Mouse (Mus musculus) intestine, embryonic 14.5 days (tissue): ENCODE measurements around the gene Acss1. TPM values are rescaled to one million over a fixed set of nuclear protein-coding genes. Genes with fewer than 3 reads are reported as not detected.

Experiments used
- ATAC-seq: fragments of 200-750 bp; cut with Nextera tagmentation; replicated peaks from 2 replicates; pipeline ENCODE4 v1.8.0; 2017; ENCODE audit warnings: low read depth, moderate number of reproducible peaks, moderate TSS enrichment, moderate library complexity; ENCODE audit not compliant: low FRiP score, low TSS enrichment
- DNase-seq: peaks from one replicate; pipeline ENCODE4 v3.0.0-alpha.2; 2018; ENCODE audit warnings: low spot score
- H3K27ac ChIP-seq: fragments of 300-500 bp; sonication (generic); 2 replicates; pipeline ENCODE4 v1.5.1; 2014; ENCODE audit warnings: low read depth, mild to moderate bottlenecking, control low read depth
- H3K27me3 ChIP-seq: fragments of 300-500 bp; sonication (generic); replicated peaks from 2 replicates; pipeline ENCODE4 v1.6.1; 2014; ENCODE audit warnings: low read length, control low read depth; ENCODE audit not compliant: control insufficient read depth, insufficient read depth
- H3K36me3 ChIP-seq: fragments of 300-500 bp; sonication (generic); 2 replicates; pipeline ENCODE4 v1.6.1; 2014; ENCODE audit warnings: low read length, control low read depth; ENCODE audit not compliant: control insufficient read depth, insufficient read depth
- H3K4me1 ChIP-seq: fragments of 300-500 bp; sonication (generic); replicated peaks from 2 replicates; pipeline ENCODE4 v1.6.1; 2014; ENCODE audit warnings: low read length, control low read depth, mixed read lengths; ENCODE audit not compliant: control insufficient read depth, insufficient read depth
- H3K4me2 ChIP-seq: fragments of 300-500 bp; sonication (generic); 2 replicates; pipeline ENCODE4 v1.6.1; 2014; ENCODE audit warnings: low read length
- H3K4me3 ChIP-seq: fragments of 300-500 bp; sonication (generic); 2 replicates; pipeline ENCODE4 v1.5.1; 2014; ENCODE audit warnings: low read depth, low read length, control low read depth, mixed read lengths
- H3K9ac ChIP-seq: fragments of 300-500 bp; sonication (generic); 2 replicates; pipeline ENCODE4 v1.6.1; 2014; ENCODE audit warnings: mild to moderate bottlenecking, low read length
- H3K9me3 ChIP-seq: fragments of 300-500 bp; sonication (generic); 2 replicates; pipeline ENCODE4 v1.6.1; 2016; ENCODE audit warnings: low read length, control low read depth; ENCODE audit not compliant: control insufficient read depth
- WGBS: fragments of 180-500 bp; shearing (Covaris S2); extraction: QIAGEN DNeasy Blood & Tissue Kit; methylation state at CpG from one replicate; pipeline ENCODE4 v1.1.7; 2014; 5-methylcytosine and 5-hydroxymethylcytosine counted together
- polyA plus RNA-seq: library from polyadenylated mRNA; unstranded; fragments of >200 nt; fragmentation: Nextera tagmentation; extraction: Ambion mirVana; gene quantifications from 2 replicates; pipeline ENCODE4 v1.2.1, GENCODE M21; 2014

Acss1 gene
- polyA plus RNA-seq, 1 experiment from 2014 or later = 18.2 TPM

DNA sequence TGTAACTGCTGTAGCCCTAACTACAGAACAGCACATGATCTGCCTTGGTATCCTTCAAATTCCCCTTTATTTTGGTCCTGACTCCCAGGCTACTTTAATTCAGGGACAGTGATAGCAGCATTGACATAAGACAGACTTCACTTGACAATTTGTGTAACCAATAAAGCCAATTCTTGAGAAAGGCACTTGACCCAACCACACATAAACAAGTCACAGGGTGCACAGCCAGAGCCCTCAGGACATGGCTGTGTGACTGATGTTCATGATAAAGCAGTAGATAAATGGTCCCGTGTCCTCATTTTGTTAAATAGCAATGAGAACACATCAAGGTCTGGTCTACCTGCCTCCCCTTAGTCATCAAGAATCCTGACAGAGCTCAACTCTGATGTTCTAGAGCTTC is 88.7 kb downstream of the Acss1 start:
- peaks cover 13% of the 10 kb centered on the region for H3K36me3 ChIP-seq
- no peak overlapping the region for H3K27ac ChIP-seq
- H3K4me3 ChIP-seq = no peak overlapping the region
- 41% methylated on average over 1 of the region's 1 CpGs for WGBS
- H3K4me1 ChIP-seq = no peaks in the 10 kb centered on the region
- DNase-seq (no peak), ATAC-seq (no peak)
- no peak overlapping the region for H3K9ac ChIP-seq
- no peaks in the 10 kb centered on the region for H3K27me3 ChIP-seq
- no peak overlapping the region for H3K4me2 ChIP-seq
- no peaks in the 10 kb centered on the region for H3K9me3 ChIP-seq

GRCm38 (mm10) chr2:150578603-150579002 is 89.7 kb downstream of the Acss1 start:
- no peak overlapping the region for H3K27ac ChIP-seq
- 80% methylated on average over 5 of the region's 5 CpGs for WGBS
- no peak overlapping the region for H3K9ac ChIP-seq
- H3K4me1 ChIP-seq = no peaks in the 10 kb centered on the region
- H3K4me3 ChIP-seq = no peak overlapping the region
- peaks cover 3% of the 10 kb centered on the region for H3K36me3 ChIP-seq
- ATAC-seq (no peak), DNase-seq (no peak)
- no peaks in the 10 kb centered on the region for H3K27me3 ChIP-seq
- no peak overlapping the region for H3K4me2 ChIP-seq
- H3K9me3 ChIP-seq = no peaks in the 10 kb centered on the region

GRCm38 (mm10) chr2:150576256-150576655 is 92.0 kb downstream of the Acss1 start:
- no peak for DNase-seq
- no peak overlapping the region for H3K4me3 ChIP-seq

GRCm38 (mm10) chr2:150572463-150572862 is 95.8 kb downstream of the Acss1 start:
- H3K4me3 ChIP-seq = no peak overlapping the region
- no peak overlapping the region for H3K4me2 ChIP-seq
- no peak for ATAC-seq
- no peaks in the 10 kb centered on the region for H3K9me3 ChIP-seq
- WGBS = 89% methylated on average over 3 of the region's 3 CpGs
- H3K36me3 ChIP-seq = no peaks in the 10 kb centered on the region
- DNase-seq = no peak
- no peak overlapping the region for H3K27ac ChIP-seq
- H3K4me1 ChIP-seq = no peaks in the 10 kb centered on the region
- no peaks in the 10 kb centered on the region for H3K27me3 ChIP-seq
- no peak overlapping the region for H3K9ac ChIP-seq

More at GRCm38 (mm10) chr2:150576256-150576655, 92.0 kb downstream of the Acss1 start:
- 83% methylated on average over 1 of the region's 1 CpGs for WGBS
- H3K9ac ChIP-seq = no peak overlapping the region
- no peaks in the 10 kb centered on the region for H3K4me1 ChIP-seq
- H3K4me2 ChIP-seq = no peak overlapping the region
- H3K27me3 ChIP-seq = no peaks in the 10 kb centered on the region
- no peaks in the 10 kb centered on the region for H3K9me3 ChIP-seq
- no peaks in the 10 kb centered on the region for H3K36me3 ChIP-seq
- H3K27ac ChIP-seq = no peak overlapping the region
- no peak for ATAC-seq

DNA sequence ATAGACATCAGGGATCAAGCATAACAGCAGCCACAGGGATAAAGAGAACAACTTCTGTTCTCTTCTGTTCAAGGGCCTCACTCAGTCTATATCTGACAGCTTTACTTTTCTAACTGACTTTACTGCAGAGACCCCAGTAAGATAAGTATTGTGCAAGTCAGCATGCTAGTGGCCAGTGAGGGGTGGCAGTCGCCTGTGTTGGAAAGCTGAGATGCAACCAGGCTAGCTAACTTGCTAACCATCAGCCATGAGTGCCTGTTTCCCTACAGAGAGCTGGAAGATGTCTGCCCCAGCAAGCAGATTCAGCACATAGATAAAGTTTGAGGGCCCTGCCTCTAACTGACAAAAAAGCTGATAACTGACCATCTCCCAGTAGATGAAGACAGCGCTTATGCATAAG is 97.5 kb downstream of the Acss1 start:
- H3K4me3 ChIP-seq = no peak overlapping the region
- no peak for ATAC-seq
- no peak overlapping the region for H3K27ac ChIP-seq
- DNase-seq = no peak
- no peaks in the 10 kb centered on the region for H3K27me3 ChIP-seq
- WGBS = 88% methylated on average over 2 of the region's 2 CpGs
- no peaks in the 10 kb centered on the region for H3K36me3 ChIP-seq
- H3K9me3 ChIP-seq = no peaks in the 10 kb centered on the region
- H3K4me2 ChIP-seq = no peak overlapping the region
- H3K9ac ChIP-seq = no peak overlapping the region
- H3K4me1 ChIP-seq = no peaks in the 10 kb centered on the region

GRCm38 (mm10) chr2:150569847-150570590 is 98.3 kb downstream of the Acss1 start, which contains the start of gene Cst7:
Cst7 (plus strand) TSS chr2:150570415.
- Histone ChIP-seq H3K4me1 (no peaks in the 10 kb centered on the region), H3K27me3 (no peaks in the 10 kb centered on the region), H3K9ac (no peak within 1 kb of the TSS), H3K9me3 (no peaks in the 10 kb centered on the region), H3K36me3 (no peaks in the 10 kb centered on the region), H3K4me2 (no peak within 1 kb of the TSS), H3K27ac (no peak within 1 kb of the TSS), H3K4me3 (no peak within 1 kb of the TSS)
- ATAC-seq = no peak
- 71% methylated on average over 11 of the region's 11 CpGs for WGBS
- DNase-seq = no peak

Other genes starting within 250 kb of the Acss1 start
- 7.1 and 7.7 TPM in 2 replicates for gene Zfp442, start 217.0 kb downstream of the Acss1 start, polyA plus RNA-seq
- gene Zfp345, start 183.4 kb downstream of the Acss1 start, polyA plus RNA-seq = 0.07 and 0.16 TPM in 2 replicates
- 0.55 TPM in 2 replicates for gene Cst7, start 98.1 kb downstream of the Acss1 start, polyA plus RNA-seq
- 36.2 and 40.8 TPM in 2 replicates for gene Apmap, start 59.9 kb downstream of the Acss1 start, polyA plus RNA-seq
- gene Vsx1, start 20.9 kb upstream of the Acss1 start, polyA plus RNA-seq = not detected in 2 replicates
- 28.0 and 30.5 TPM in 2 replicates for gene Entpd6, start 80.5 kb upstream of the Acss1 start, polyA plus RNA-seq
- gene Pygb, start 118.2 kb upstream of the Acss1 start, polyA plus RNA-seq = 69.5 and 73.6 TPM in 2 replicates
- gene Abhd12, start 236.2 kb upstream of the Acss1 start, polyA plus RNA-seq = 52.1 and 53.8 TPM in 2 replicates
- 42.5 and 45.8 TPM in 2 replicates for gene Gins1, start 236.9 kb upstream of the Acss1 start, polyA plus RNA-seq